Mouse (Mus musculus) limb, embryonic 11.5 days (tissue): Measurements from ENCODE around the gene Cxcr4. TPM values are rescaled to one million over a fixed set of nuclear protein-coding genes. Genes with fewer than 3 reads are reported as not detected.

Experiments
- ATAC-seq: fragments of 200-750 bp; cut with Nextera tagmentation; 2 replicates; pipeline ENCODE4 v1.8.0; 2017; ENCODE audit warnings: low read depth; ENCODE audit not compliant: insufficient number of reproducible peaks, low FRiP score, low TSS enrichment
- DNase-seq: peaks from one replicate; pipeline ENCODE4 v3.0.0-alpha.2; 2015; ENCODE audit warnings: low spot score
- H3K27ac ChIP-seq: fragments of 300-500 bp; sonication (generic); replicated peaks from 2 replicates; pipeline ENCODE4 v1.5.1; 2014; ENCODE audit warnings: low read depth, mild to moderate bottlenecking, low read length
- H3K27me3 ChIP-seq: fragments of 300-500 bp; sonication (generic); 2 replicates; pipeline ENCODE4 v1.6.1; 2014; ENCODE audit warnings: mild to moderate bottlenecking, low read length, mixed read lengths; ENCODE audit not compliant: control insufficient read depth, insufficient read depth
- H3K36me3 ChIP-seq: fragments of 300-500 bp; sonication (generic); 2 replicates; pipeline ENCODE4 v1.6.1; 2014; ENCODE audit warnings: mild to moderate bottlenecking, low read length, moderate library complexity, mixed read lengths; ENCODE audit not compliant: control insufficient read depth, insufficient read depth
- H3K4me1 ChIP-seq: fragments of 300-500 bp; sonication (generic); 2 replicates; pipeline ENCODE4 v1.6.1; 2014; ENCODE audit warnings: low read length, mixed read lengths; ENCODE audit not compliant: control insufficient read depth, insufficient read depth
- H3K4me2 ChIP-seq: fragments of 300-500 bp; sonication (generic); 2 replicates; pipeline ENCODE4 v1.6.1; 2014; ENCODE audit warnings: low read depth, mild to moderate bottlenecking, moderate library complexity; ENCODE audit not compliant: severe bottlenecking
- H3K4me3 ChIP-seq: fragments of 300-500 bp; sonication (generic); 2 replicates; pipeline ENCODE4 v1.5.1; 2014; ENCODE audit warnings: low read depth, low read length
- H3K9ac ChIP-seq: fragments of 300-500 bp; sonication (generic); 2 replicates; pipeline ENCODE4 v1.6.1; 2014; ENCODE audit warnings: mild to moderate bottlenecking, low read length
- H3K9me3 ChIP-seq: fragments of 300-500 bp; sonication (generic); 2 replicates; pipeline ENCODE4 v1.6.1; 2016; ENCODE audit warnings: low read length; ENCODE audit not compliant: control insufficient read depth
- WGBS: fragments of 180-500 bp; shearing (Covaris S2); extraction: QIAGEN DNeasy Blood & Tissue Kit; methylation state at CpG from one replicate; pipeline ENCODE4 v1.1.7; 2014; 5-methylcytosine and 5-hydroxymethylcytosine counted together
- polyA plus RNA-seq: library from polyadenylated mRNA; unstranded; fragments of >200 nt; fragmentation: Nextera tagmentation; extraction: Ambion mirVana; gene quantifications from 2 replicates; pipeline ENCODE4 v1.2.1, GENCODE M21; 2014

Gene Cxcr4
- polyA plus RNA-seq, 1 experiment from 2014 or later, result 3.1 TPM

DNA sequence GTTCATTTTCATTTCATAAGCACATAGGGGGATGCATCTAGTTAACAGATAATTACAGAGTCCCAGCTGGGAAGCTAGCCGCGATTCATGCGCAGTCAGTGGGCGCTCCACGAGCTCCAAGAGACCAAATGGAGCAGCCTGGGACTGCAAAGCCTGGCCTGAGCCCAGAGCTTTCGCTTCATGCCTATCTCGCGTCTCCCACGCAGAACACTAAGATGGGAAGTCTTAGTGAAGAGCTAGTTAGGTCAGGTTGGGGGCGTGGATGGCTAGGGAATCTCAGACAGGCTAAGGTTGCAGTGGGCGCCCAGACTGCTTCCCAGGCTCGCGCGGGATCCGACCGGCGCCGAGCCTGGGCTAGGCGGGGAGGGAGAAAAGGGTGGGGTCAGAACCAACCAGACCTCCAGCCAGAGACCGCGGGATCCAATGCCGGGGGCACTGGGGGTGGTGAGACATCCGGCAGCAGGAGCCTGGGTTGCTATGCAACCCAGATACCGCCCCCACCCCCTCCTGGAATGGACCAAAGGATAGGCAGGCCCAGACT is 938 bp upstream of the Cxcr4 start:
- Histone ChIP-seq H3K9me3 (no peaks in the 10 kb centered on the region), H3K4me3 (peak overlapping the region; percentile 23), H3K4me1 (peaks cover 3% of the 10 kb centered on the region), H3K36me3 (no peaks in the 10 kb centered on the region), H3K27ac (no peak overlapping the region), H3K9ac (peak overlapping the region; percentile 8; the same call in 1 of the 2 replicates), H3K27me3 (peaks cover 22% of the 10 kb centered on the region), H3K4me2 (peak overlapping the region; percentile 83)
- DNase-seq, result peak; percentile 57
- under 1% methylated on average over 19 of the region's 24 CpGs for WGBS
- ATAC-seq, result peak; percentile 36; the same call in 1 of the 2 replicates

GRCm38 (mm10) chr1:128591721-128592210 is 327 bp downstream of the Cxcr4 start:
- Histone ChIP-seq H3K4me2 (peak overlapping the region; percentile 83), H3K9ac (peak overlapping the region; percentile 43; the same call in 1 of the 2 replicates), H3K4me1 (peaks cover 3% of the 10 kb centered on the region), H3K36me3 (no peaks in the 10 kb centered on the region), H3K27ac (no peak overlapping the region), H3K27me3 (peaks cover 22% of the 10 kb centered on the region), H3K4me3 (peak overlapping the region; percentile 45), H3K9me3 (no peaks in the 10 kb centered on the region)
- ATAC-seq (0 out of 2 replicates have a peak, but pooled peaks have one; percentile 58), DNase-seq (peak; percentile 70)
- WGBS, result under 1% methylated on average over 18 of the region's 20 CpGs

- peak; percentile 62 for DNase-seq
- Histone ChIP-seq H3K9ac (peak overlapping the region; percentile 43; the same call in 1 of the 2 replicates), H3K4me3 (peak overlapping the region; percentile 45), H3K4me2 (peak overlapping the region; percentile 83), H3K36me3 (no peaks in the 10 kb centered on the region), H3K27me3 (peaks cover 22% of the 10 kb centered on the region), H3K4me1 (peaks cover 3% of the 10 kb centered on the region), H3K27ac (no peak overlapping the region), H3K9me3 (no peaks in the 10 kb centered on the region)
- WGBS, result under 1% methylated on average over 63 of the region's 63 CpGs
- ATAC-seq, result no peak
Observed at GRCm38 (mm10) chr1:128590816-128591720, 1.0 kb downstream of the Cxcr4 start.

GRCm38 (mm10) chr1:128590011-128590410 is 2.1 kb downstream of the Cxcr4 start:
- no peak for ATAC-seq
- H3K9me3 ChIP-seq, result no peaks in the 10 kb centered on the region
- peaks cover 22% of the 10 kb centered on the region for H3K27me3 ChIP-seq
- no peak overlapping the region for H3K4me3 ChIP-seq
- H3K4me1 ChIP-seq, result no peaks in the 10 kb centered on the region; the same call in 1 of the 2 replicates
- H3K27ac ChIP-seq, result no peak overlapping the region
- no peaks in the 10 kb centered on the region for H3K36me3 ChIP-seq
- WGBS, result 22% methylated on average over 6 of the region's 6 CpGs
- DNase-seq, result no peak
- no peak overlapping the region for H3K4me2 ChIP-seq
- H3K9ac ChIP-seq, result no peak overlapping the region

DNA sequence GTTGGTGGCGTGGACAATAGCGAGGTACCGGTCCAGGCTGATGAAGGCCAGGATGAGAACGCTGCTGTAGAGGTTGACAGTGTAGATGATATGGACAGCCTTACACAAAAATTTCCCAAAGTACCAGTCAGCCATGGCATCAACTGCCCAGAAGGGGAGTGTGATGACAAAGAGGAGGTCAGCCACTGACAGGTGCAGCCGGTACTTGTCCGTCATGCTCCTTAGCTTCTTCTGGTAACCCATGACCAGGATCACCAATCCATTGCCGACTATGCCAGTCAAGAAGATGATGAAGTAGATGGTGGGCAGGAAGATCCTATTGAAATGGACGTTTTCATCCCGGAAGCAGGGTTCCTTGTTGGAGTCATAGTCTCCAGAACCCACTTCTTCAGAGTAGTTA is 2.6 kb downstream of the Cxcr4 start:
- Histone ChIP-seq H3K4me2 (no peak overlapping the region), H3K4me3 (no peak overlapping the region)
- 93% methylated on average over 9 of the region's 9 CpGs for WGBS

GRCm38 (mm10) chr1:128588337-128588736 is 3.8 kb downstream of the Cxcr4 start:
- no peak overlapping the region for H3K4me3 ChIP-seq
- H3K36me3 ChIP-seq, result no peaks in the 10 kb centered on the region
- no peaks in the 10 kb centered on the region for H3K9me3 ChIP-seq
- H3K27me3 ChIP-seq, result peaks cover 18% of the 10 kb centered on the region
- H3K27ac ChIP-seq, result no peak overlapping the region
- H3K4me2 ChIP-seq, result no peak overlapping the region
- ATAC-seq (no peak), DNase-seq (no peak)
- 75% methylated on average over 2 of the region's 2 CpGs for whole genome bisulfite sequencing
- H3K4me1 ChIP-seq, result no peaks in the 10 kb centered on the region
- no peak overlapping the region for H3K9ac ChIP-seq

More for the DNA sequence above, 2.6 kb downstream of the Cxcr4 start:
- DNase-seq, result no peak
- Histone ChIP-seq H3K27me3 (peaks cover 20% of the 10 kb centered on the region), H3K27ac (no peak overlapping the region), H3K4me1 (no peaks in the 10 kb centered on the region), H3K36me3 (no peaks in the 10 kb centered on the region), H3K9ac (no peak overlapping the region), H3K9me3 (no peaks in the 10 kb centered on the region)
- ATAC-seq, result no peak

DNA sequence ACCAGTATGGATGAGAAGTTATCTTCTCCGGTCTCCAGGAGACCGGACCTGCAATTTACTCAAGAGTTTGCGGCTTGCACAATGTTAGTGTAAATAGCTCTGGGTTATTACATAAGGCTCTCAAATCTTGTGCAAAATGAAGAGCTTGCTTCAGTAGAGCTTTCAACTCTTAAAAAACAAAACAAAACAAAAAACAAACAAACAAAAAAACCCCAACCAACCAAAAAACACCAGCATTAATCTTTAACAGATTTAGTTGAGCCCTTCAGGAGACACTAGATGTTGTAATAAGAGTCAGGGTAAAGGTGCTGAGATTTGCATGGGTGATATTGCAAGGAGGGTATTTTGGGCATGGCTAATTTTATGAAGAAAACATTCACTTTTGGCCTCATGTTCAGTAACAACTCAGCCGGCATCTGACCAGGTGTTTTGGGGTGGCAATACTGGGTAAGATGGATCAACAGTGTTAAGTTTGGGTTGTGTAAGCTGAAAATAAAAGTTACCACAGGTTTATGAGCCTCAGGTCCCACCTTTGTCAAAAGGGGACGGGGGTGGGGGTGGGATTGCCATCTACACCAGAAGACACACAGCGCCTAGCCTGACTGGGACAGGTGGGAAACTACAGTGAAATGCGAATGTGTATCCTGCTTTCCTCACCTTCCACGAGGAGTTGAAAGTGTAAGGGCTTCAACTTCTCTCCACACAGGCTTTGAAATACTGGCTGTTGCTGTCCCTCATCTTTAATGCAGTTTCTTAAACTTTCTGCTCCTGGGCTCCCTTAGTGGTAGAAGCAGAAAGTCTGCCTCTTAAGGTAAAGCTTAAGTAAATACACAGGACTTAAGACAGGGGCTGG is 4.9 kb downstream of the Cxcr4 start:
- Histone ChIP-seq H3K27ac (no peak overlapping the region), H3K36me3 (no peaks in the 10 kb centered on the region), H3K4me2 (no peak overlapping the region), H3K9me3 (no peaks in the 10 kb centered on the region), H3K9ac (no peak overlapping the region), H3K4me3 (no peak overlapping the region), H3K27me3 (peaks cover 18% of the 10 kb centered on the region), H3K4me1 (no peaks in the 10 kb centered on the region)
- 77% methylated on average over 8 of the region's 8 CpGs for WGBS
- DNase-seq, result no peak
- no peak for ATAC-seq
